In genomic region chr5:129455529-129455896, GRCm38 (mm10) we compare ENCODE assay signal across 8 mouse cellular contexts. TPM values are rescaled to one million over a fixed set of nuclear protein-coding genes. Genes with fewer than 3 reads are reported as not detected.
DNase-seq lines count a peak whose midpoint lies in the region; ATAC-seq and TF ChIP-seq lines count a peak whose summit lies in the region.

No protein-coding gene starts in this region.

- H3K27me3 ChIP-seq in megakaryocyte, embryonic 14.5 days (replicated peaks) = peaks cover 26% of the 10 kb centered on the region
- no peaks in the 10 kb centered on the region for H3K27me3 ChIP-seq in limb, embryonic 12.5 days
- no peaks in the 10 kb centered on the region for H3K27me3 ChIP-seq in stomach, embryonic 15.5 days (replicated peaks)

- ATAC-seq in megakaryocyte, adult 5-6 weeks (ENCODE audit: poor library complexity, severe bottlenecking) = no peak
- peak; percentile 60 for ATAC-seq in limb, embryonic 12.5 days (ENCODE audit: insufficient number of reproducible peaks, insufficient read depth, low FRiP score, low TSS enrichment, low read depth)
- ATAC-seq in stomach, embryonic 15.5 days (ENCODE audit: insufficient read depth, low FRiP score, low read depth) = peak; percentile 16; the same call in 1 of the 2 replicates

- H3K4me3 ChIP-seq in gastrocnemius, adult 2 months = peak overlapping the region; percentile 62
- peak overlapping the region; percentile 77 for H3K4me3 ChIP-seq in megakaryocyte, embryonic 14.5 days (replicated peaks)
- H3K4me3 ChIP-seq in limb, embryonic 12.5 days (replicated peaks) = no peak overlapping the region
- no peak overlapping the region for H3K4me3 ChIP-seq in stomach, embryonic 15.5 days (replicated peaks)

- H3K4me1 ChIP-seq in megakaryocyte, embryonic 14.5 days = peaks cover 25% of the 10 kb centered on the region
- H3K4me1 ChIP-seq in limb, embryonic 12.5 days (replicated peaks) = peaks cover 31% of the 10 kb centered on the region
- peaks cover 8% of the 10 kb centered on the region for H3K4me1 ChIP-seq in stomach, embryonic 15.5 days

- no peak for TF ChIP-seq CTCF in gastrocnemius, adult 2 months (IDR thresholded peaks at IDR 0.05)

- WGBS in limb, embryonic 12.5 days = 35% methylated on average over 2 of the region's 2 CpGs
- WGBS in stomach, embryonic 15.5 days = 14% methylated on average over 2 of the region's 2 CpGs

- intact Hi-C loops in gastrocnemius, adult 2 months (cut with DNase I) = loop anchor here (5.0 kb wide), 1 partner anchor 42 kb away; no protein-coding TSS in a partner anchor
- intact Hi-C loops in gastrocnemius, postnatal 14 days (cut with DNase I; ENCODE audit: low total_unique reads) = no loop called here

- no peaks in the 10 kb centered on the region for H3K36me3 ChIP-seq in megakaryocyte, embryonic 14.5 days (replicated peaks; ENCODE audit: low read length)
- no peaks in the 10 kb centered on the region for H3K36me3 ChIP-seq in limb, embryonic 12.5 days
- H3K36me3 ChIP-seq in stomach, embryonic 15.5 days = no peaks in the 10 kb centered on the region

- H3K27ac ChIP-seq in gastrocnemius, adult 2 months = peak overlapping the region; percentile 54
- H3K27ac ChIP-seq in limb, embryonic 12.5 days = no peak overlapping the region; the same call in 1 of the 2 replicates
- no peak overlapping the region for H3K27ac ChIP-seq in stomach, embryonic 15.5 days

- H3K4me2 ChIP-seq in limb, embryonic 12.5 days = peak overlapping the region; percentile 19; the same call in 1 of the 2 replicates
- peak overlapping the region; percentile 45; the same call in 1 of the 2 replicates for H3K4me2 ChIP-seq in stomach, embryonic 15.5 days

- no peak for DNase-seq in gastrocnemius, adult 2 months
- DNase-seq in gastrocnemius, postnatal 14 days = no peak
- no peak for DNase-seq in spleen, postnatal 10 days (ENCODE audit: low spot score in 2 of 2)
- DNase-seq in lung, adult 18-20 months = no peak

- no peak overlapping the region for H3K9ac ChIP-seq in limb, embryonic 12.5 days (replicated peaks)
- H3K9ac ChIP-seq in stomach, embryonic 15.5 days = no peak overlapping the region

- H3K9me3 ChIP-seq in megakaryocyte, embryonic 14.5 days = no peaks in the 10 kb centered on the region
- no peaks in the 10 kb centered on the region for H3K9me3 ChIP-seq in limb, embryonic 12.5 days
- H3K9me3 ChIP-seq in stomach, embryonic 15.5 days = no peaks in the 10 kb centered on the region

RNA-seq across cellular contexts. Expression of gene Sfswap, which starts 45.5 kb away (rescaled TPM):
- total RNA-seq in gastrocnemius, adult 2 months (2021) = 10 to 100 TPM; 24.5 to 26.3 TPM
- 10 to 100 TPM; 24.2 to 33.3 TPM for total RNA-seq in gastrocnemius, postnatal 14 days (2021)
- polyA plus RNA-seq in megakaryocyte, embryonic 14.5 days (2012; ENCODE audit: insufficient read depth, low replicate concordance) = 48.3 and 60.9 TPM in 2 replicates
- 48.3 and 48.8 TPM in 2 replicates for total RNA-seq in megakaryocyte, adult 5-6 weeks (2015)
- total RNA-seq in megakaryocyte, adult 5-6 weeks (2017) = 57.6 and 74.0 TPM in 2 replicates
- polyA plus RNA-seq in limb, embryonic 12.5 days (2016; fragmentation: Nextera tagmentation; extraction: Ambion mirVana) = 74.4 and 74.8 TPM in 2 replicates
- 38.8 and 40.6 TPM in 2 replicates for polyA plus RNA-seq in stomach, embryonic 15.5 days (2015; fragmentation: Nextera tagmentation; extraction: Ambion mirVana)

Comparison
In these comparisons a context has a peak if more than half of its experiments do, and no peak if none do; other contexts are left out.
1. H3K4me3 ChIP-seq: peak in gastrocnemius, adult 2 months (single experiment) and megakaryocyte, embryonic 14.5 days (single experiment); none in limb, embryonic 12.5 days (single experiment) and stomach, embryonic 15.5 days (single experiment).